Mouse (Mus musculus) c-Kit-positive CD71-negative TER-119-negative erythroid progenitor cells, embryonic 14.5 days (primary cell): ENCODE results near the gene Enox1.
"Not testable (repeated sequence)": the region's sequence is repeated elsewhere in the genome, so short reads cannot be mapped to it uniquely, and the experiment has no call there.

Experiments used
- DNase-seq: peaks from one replicate; pipeline ENCODE4 v3.0.0-alpha.2; 2013; ENCODE audit warnings: low read depth

Enox1 gene

DNA sequence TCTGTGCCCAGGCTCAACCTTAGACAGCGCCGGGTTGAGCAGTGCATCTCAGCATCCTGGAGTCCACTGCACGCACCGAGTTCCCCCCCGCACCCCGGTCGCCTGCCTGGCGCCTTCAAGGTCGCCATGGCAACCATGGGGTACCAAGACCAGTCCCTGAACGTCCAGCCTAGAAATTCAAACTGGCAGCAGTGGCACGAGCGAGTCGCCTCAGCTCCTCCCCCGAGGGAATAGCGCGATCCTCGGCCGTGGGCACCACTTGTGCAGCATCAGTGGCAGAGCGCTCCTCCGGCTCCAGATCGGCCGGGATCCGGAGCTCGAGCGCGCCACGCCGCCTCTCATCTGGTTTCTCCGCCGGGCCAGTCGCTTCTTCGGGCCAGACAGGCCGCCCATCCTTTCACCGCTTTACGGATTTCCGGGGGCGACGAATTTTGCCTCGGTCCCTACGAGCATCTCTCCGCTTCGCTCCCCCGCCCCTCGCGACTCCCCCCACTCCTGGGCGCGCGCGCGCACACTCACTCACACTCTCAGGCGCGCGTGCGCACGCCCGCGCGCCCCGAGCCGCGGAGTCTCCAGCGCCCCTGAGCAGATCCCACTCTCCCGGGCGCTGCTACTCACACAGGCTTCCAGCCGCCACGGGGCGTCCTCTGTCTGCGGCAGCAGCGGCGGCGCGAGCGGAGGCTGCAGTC, at the start of gene Enox1:
Gene Enox1, plus strand, starts transcription at position 542 of the 689 bp plus-strand sequence.
- no peak for DNase-seq

DNA sequence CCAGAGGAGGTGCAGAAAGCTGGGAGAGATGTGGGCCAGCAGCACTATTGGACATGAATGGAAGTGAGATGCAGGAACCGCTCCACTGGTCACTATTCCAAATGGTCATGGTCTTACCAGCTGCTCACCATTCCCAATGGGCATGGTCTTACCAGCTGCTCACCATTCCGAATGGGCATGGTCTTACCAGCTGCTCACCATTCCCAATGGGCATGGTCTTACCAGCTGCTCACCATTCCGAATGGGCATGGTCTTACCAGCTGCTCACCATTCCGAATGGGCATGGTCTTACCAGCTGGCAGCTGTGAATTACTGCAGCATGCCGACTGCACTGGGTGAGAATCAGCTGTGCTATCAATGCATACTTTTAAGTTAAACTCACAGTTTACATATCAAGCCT, 45.9 kb upstream of the Enox1 start:
- not testable (repeated sequence) for DNase-seq

DNA sequence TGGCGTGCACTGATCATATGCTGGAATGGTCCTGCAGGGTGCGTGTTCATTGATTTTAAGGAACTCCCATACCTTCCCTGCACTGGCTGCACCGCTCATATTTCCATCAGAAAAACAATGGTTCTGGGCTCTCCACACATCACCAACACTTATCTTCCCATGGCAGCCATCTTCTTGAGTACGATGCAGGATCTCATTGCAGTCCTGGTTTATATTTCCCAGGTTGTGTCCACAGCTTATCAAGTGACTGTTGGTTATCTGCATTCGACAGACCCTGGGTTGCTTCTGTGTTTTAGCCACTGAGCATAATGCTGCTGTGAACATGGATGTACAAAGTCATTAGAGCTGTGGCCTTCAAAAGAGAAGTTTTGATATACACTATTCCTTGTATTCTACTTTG, 26.0 kb upstream of the Enox1 start:
- no peak for DNase-seq

DNA sequence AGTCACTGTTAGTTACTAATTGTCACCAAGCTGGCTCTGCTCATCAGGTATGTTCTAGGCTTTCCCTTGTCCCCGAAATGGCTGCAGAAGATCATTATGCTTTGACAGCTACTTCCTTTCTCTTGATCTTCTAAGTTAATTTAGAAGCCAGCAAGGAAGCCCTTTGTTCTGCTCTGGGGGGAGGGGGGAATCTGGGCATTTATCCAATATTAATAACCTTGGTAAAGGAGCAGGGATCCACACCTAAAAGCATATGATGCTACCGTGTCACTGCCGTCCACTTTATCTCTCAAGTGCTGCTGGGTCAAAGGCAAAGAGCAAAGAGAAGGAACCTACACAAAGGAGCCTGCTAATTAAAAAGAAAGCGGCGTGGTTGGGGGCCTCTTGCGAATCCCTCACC, 19.6 kb upstream of the Enox1 start:
- DNase-seq: no peak

DNA sequence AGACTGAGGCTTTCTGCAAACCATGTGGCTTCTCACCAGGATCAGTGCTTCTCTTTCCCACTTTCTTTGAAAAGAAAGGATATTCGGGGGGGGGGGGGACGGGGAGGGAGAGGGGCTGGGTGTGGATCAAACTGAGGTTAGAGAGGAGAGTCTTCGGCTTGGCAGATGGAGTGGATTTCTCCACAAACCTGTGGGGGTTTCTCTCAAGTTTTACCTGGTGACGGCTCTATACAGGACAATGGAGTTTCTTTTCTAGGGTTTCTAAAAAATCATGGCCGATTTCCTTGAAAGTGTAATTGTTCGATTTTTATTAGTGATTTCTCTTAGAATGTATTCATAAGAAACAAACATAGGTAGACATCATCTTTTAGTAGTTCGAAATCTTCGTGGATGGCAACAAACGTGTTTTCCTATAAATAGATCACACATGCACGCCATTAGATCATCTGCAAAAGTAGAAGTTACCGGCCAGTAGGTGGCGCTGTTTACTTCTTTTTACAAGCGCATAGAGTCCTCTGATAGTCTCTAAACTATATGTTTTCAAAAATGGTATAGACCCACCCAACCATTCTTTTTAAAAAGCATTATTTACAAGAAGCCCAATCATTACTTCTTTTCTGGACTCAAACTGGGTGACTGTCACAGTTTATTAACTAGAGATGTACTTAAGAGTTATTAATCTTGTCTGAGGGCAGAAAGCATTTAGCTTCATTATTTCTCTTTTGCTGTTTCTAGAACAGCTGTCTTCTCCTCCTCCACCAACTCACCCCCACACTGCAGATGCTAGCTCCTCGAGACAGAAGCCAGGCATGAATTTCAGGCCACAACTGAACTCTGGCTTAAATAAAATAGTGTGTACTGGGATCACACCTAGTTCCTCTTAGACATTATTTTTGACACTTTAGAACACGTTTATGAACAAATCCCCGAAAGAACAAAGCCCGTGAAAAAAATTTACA, 15.0 kb upstream of the Enox1 start:
- DNase-seq: peak; percentile 75

DNA sequence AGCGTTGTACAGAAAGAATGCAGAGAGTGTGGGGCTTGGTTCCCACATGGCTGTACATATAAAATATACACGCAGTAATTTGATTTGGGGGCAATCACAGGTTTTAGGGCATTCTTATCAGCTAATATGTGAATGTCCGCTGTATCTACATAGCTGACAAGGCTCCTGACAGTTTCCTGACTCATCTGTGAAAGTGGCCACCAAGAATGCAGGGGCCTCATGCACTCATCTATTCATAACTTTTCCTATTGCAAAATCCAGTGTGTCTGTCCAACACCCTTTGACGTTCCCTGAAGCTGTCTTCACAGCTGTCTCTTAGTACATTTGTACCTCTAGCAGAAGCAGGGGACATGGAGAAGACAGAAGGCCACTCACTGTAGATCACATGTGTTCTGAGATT, 11.5 kb upstream of the Enox1 start:
- DNase-seq: no peak

DNA sequence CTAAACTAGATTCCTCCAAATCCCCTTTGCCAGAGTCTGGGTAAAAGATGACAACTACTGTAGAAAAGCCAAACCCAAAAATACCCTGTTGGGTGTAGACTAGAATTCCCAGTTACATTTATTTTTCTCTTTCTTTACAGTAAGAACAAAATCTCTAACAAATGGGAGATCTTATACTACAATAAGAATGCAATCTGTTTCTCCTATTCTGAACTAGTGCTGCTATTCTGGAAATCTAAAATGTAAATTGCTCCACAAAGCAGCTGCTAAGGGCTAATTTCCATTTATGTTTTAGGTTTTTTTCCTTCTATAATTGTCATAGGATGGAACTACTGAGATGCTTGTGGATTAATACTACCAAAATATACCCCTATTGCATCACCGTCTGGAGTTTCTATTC, 8.9 kb upstream of the Enox1 start:
- no peak for DNase-seq

DNA sequence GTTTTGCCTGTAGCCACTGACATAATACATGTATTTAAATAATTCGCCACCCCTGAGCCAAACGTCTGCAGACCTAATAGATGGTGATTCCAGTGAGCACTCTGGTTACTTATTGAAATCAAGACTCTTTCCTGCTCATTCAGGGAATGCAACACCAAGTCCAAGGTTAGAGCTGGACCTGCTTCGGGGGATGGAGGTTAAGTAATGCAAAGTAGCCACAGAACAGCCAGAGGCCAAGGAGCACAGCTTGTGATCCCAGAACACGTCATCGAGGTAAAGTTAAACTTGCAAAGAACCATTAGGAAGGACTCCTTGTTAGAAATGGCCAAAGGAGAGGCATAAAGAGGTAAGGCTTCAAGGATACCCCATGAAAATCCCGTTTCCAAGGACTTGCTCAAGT, 6.0 kb upstream of the Enox1 start:
- no peak for DNase-seq

DNA sequence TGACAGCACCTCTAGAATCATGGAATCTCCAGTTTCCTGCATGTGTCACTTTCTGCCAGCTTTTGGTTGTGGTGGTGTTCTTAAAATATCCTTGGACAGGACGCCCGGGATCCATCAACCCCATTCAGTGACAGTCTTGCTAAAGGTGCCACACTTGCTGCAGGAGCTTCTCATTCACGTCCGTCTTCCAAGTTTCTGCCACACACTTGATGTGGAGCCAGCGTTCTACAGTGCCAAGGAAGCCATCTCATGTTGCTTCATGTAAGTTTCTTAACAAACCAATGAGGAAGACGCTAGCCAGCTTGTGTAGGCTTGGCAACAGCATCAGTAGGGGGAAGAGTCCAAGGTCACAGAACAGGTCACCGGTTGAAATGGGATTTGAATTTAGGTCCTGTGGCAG, 5.1 kb upstream of the Enox1 start:
- DNase-seq: no peak

DNA sequence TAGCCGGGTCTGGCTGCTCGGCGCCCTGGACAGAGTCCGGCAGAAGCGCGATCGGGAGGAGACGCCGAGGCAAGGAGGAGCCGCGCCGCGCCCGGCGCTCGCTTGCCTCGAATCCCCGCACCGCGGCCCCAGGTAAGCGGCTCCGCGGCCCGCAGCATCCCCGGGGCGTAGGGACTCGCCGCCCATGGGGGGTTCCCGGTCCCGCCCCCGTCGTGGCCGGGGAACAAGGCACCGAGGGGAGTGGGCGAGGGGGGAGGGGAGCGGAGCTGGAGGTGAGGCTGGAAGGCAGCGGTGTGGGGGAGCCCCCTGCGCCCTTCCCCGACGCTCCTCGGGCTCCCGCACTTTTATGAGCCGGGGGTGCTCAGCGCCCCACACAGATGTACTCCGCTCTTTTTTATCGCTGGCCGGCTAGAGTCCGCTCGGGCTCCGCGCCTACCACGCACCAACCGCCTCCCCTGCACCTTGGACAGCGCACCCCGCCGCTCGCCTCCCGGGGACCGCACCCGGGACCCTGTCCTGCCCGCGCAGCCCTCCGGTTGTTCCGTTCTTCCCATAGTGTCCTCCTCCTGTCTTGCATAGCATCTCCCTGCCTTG, 445 bp downstream of the Enox1 start:
- no peak for DNase-seq

DNA sequence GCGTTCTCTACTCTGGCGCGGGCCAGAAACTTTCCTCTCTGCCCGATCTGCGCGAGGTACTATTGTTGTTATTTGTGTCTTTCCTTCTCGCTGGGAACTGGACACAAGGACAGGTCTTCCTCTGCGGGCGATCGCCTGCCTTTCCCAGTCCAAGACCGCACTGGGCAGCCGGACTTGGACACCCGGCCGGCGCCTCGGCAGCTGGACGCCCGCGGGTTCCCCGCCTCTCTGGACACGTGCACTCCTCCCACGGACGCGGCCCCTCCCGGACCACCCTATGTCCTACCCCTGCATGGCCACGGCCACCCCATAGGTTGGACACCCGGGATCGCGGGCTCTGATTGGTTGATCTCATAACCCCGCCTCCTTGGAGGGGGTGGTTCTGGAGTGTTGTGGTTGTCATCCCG, 945 bp downstream of the Enox1 start:
- no peak for DNase-seq

DNA sequence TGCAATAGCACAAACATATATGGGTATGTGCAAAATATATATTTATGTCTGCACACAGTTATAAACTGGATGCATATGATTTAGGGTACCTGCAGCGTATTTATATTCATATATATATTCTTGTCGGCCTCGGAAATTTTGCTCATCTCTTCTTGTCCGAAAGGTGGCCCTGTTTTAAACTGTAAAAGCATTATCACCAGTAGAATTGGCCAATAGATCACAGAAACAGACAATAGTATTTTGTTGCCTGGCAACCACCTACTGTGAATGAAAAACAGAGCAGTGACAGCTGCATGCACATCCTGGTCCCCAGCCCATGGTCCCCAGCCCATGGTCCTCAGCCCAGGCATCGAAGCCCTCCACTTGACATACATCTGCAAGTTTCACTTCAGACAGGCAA, 2.8 kb downstream of the Enox1 start:
- no peak for DNase-seq

DNA sequence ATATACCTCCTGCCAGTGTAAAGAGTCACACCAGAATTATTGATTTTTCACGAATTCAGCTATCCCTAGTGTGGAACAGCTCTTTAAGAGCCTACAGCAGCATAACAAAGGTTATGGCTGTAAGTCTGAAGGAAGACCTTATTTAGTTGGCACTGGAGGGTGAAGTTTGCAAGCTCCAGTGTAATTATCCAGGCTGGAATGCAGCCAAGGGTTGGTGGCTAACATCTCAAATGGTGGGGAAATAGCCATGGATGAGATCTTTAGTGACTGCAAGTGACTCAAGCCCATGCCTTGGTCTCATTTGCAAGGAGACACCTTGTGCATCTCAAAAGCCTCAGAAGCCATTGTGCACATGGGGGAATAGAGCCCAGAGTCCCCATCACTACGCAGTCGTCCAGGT, 5.9 kb downstream of the Enox1 start:
- DNase-seq: no peak

DNA sequence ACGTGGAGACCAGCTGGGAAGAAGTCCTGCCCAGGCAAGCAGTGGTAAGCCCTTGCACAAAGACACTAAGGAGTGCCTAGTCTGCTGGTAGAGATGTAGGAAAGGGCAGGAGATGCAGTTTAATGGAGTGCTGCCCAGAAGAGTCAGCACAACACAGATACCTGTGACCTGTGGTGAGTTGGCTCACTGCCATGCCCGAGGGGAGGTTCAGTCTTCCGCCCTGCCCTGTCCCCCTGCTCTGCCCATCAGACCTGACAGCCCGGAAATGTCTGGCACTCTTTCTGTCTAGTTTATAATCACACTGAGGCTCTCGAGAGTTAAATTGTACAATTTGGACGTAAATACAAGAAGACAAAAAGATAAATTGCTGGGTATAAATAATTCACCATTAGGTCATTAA, 7.8 kb downstream of the Enox1 start:
- DNase-seq: no peak

DNA sequence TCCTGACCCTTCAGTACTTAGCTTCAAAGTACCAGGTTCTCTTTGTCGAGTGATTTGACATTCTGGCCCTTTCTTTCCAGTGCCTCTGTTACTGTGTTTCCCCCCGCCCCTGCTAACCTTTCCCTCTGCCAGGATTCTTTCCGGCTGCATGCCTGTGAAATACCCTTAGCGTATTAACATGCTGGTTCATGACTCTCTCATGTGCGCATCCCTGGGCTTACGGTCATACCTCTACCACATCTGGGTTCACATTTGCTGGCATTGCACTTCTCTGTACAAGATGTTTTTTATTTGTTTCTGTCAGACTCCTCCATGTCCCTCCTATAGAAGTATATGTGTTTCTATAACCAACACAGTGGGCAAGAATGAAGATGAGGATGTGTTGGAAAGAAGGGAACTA, 11.6 kb downstream of the Enox1 start:
- no peak for DNase-seq

DNA sequence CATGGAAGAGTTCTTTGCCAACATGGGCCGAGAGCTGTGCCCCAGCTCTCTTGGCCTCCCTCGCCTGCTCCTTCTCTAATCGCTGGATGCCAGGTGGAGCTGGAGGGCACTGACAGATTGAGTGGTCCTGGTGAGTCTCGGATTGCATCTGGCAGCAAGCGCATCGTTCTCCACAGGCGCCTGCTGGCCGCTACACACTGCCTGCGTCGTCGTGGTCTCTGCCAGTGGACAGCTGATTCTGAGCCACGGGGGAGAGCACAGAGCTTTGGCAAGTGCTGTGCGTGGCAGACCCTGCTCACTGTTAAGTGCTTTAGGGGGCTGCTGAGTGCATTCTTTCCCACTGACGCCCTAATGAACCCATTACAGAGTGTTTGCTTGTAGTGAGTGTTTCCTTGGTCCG, 17.9 kb downstream of the Enox1 start:
- no peak for DNase-seq

DNA sequence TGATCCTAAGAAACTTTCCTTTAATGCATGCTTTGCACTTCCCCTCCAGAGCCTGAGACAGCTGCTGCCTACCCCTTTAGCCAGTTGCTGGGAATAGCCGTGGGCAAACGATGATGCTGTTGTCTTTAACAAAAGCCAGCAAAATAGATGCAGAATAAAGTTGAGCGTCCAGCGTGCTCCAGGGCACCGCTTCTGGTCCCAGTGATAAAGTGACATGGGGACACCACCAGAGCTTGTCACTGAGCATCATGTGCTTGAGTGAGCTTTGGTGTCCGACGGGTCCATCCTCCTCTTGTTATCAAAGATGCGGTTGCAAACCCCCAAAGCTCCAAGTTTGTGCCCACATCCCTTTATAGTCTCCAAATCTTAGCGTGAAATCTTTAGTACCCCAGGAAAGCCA, 18.4 kb downstream of the Enox1 start:
- DNase-seq: no peak

DNA sequence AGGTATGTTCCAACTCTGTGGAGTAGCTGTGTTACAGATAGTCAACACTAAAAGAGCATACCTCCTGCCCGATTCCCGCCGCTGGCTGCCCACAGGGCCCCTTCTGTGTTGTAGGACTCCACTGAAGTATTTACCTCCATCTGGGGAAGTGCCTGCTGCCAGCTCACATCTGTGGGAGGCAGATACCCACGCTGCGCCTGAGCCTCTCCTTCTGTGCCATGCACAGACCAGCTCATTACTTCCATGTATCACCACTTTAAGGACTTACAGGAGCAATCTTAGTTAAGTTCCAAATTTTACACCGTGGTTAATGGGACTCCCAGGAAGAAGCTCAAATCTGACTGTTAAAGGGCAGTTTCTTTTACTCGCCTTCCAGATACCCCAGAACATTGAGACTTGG, 23.7 kb downstream of the Enox1 start:
- no peak for DNase-seq

DNA sequence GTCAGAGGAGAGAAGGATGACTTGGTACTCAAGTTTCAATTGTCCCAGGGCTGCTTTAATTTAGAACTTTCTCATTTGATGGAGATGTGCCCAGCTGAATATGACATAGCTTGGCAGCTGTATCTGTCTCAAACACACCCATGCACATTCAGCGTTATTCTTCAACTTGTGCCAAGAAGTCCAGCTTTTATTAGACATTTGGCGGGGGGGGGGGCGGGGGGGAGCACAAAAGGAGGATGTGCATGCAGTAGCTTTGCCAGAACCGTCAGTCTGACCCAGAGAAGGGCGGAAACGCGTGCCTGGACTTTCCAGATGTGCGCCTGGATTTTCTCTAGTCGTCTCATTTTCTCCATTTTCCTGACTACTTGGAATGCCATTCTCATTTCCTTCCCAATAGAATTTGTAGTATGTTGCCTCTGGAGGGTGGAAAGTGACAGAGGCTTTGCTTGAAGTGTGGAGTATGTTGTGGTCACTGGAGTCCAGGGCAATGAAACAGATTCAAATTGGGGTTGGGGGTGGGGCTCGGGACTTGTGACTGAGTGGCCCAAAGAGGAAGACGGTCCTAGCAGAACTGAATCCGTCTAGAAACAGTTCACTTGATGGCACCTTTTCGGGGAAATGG, 24.3 kb downstream of the Enox1 start:
- no peak for DNase-seq

DNA sequence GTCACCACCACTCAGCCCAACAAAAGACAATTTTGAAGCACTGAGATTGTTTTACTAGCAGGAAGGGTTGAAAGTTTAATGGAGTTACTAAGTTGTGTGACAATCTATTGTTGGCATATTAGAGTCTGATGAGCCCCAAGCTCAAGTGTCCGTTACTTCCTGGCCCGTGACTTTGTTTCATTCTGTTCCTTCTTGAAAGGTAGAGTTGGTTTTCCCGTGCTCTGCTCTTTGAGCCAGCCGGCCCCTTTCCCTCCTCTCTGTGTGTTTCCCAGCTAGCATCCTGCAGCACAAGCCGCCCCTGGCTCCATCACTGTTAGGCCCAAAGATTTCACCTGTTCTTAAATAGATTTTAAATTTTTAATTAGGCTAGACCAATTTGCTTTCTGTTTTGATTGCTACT, 26.9 kb downstream of the Enox1 start:
- DNase-seq: no peak

DNA sequence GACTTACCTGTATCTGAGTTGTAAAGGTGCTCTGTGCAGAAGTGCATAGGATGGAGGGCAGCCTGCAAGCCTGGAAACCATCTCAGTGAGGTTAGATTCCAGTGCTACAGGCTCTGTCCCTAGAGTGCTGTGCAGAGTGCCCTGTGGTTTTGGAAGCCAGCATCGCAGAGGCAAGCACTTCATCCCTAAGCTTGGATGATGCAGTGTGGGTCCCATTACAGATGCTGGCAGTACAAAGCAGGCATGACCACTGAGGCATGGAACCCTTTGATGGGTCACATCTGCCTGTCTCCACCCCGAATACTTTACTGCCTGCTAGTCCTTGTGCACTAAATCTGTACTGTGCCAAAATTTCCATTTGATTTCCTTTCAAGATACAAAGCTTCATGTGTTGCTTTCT, 33.6 kb downstream of the Enox1 start:
- DNase-seq: no peak

DNA sequence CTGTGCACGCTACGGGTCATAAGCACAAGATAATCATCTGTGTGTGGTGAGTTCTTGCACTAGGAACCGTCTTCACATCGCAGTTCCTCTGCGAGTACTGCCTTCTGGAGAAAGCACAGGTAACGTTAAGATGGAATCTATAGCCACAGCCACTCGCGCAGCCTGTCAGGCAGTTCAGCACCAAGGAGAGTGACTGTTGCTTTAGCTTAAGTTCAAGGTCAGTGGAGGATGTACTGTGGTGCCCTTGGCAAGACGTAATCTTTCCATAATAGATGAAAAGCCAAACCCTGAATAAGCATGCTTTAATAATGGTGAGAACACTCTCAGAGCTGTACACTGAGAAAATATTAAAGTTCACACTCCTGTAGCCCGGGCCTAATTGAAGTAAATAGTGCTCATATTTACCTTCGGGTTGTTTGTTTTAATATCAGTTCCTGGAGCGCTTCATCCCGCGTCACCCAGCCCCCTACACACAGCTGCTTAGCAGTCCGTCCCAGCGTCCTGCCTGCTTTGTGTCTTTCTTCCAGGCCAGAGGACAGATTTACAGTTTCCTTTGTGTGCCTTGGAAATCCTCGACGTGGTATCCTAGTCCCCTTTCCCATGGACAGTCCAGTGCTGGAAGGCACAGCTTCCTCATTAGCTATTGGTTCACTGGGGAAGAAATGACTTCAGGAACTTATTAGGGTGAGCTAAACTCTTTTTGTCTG, 38.9 kb downstream of the Enox1 start:
- peak; percentile 2 for DNase-seq
